Mouse (Mus musculus) hindbrain, embryonic 10.5 days (tissue): ENCODE measurements around the gene Slc26a8. TPM values are rescaled to one million over a fixed set of nuclear protein-coding genes. Genes with fewer than 3 reads are reported as not detected.
A peak's percentile ranks its signal among the peaks of the same experiment; 100 is the strongest.

Source experiments
- DNase-seq: peaks from one replicate; pipeline ENCODE4 v3.0.0-alpha.2; 2017; ENCODE audit warnings: low spot score
- H3K27ac ChIP-seq: fragments of 300-500 bp; sonication (generic); 2 replicates; pipeline ENCODE4 v1.5.1; 2016; ENCODE audit warnings: mild to moderate bottlenecking, moderate library complexity
- H3K27me3 ChIP-seq: fragments of 300-500 bp; sonication (generic); 2 replicates; pipeline ENCODE4 v1.6.1; 2016; ENCODE audit warnings: mild to moderate bottlenecking; ENCODE audit not compliant: poor library complexity, insufficient read depth, severe bottlenecking
- H3K36me3 ChIP-seq: fragments of 300-500 bp; sonication (generic); 2 replicates; pipeline ENCODE4 v1.6.1; 2016; ENCODE audit warnings: mild to moderate bottlenecking, moderate library complexity
- H3K4me1 ChIP-seq: fragments of 300-500 bp; sonication (generic); replicated peaks from 2 replicates; pipeline ENCODE4 v1.6.1; 2016; ENCODE audit warnings: mild to moderate bottlenecking
- H3K4me3 ChIP-seq: fragments of 300-500 bp; sonication (generic); 2 replicates; pipeline ENCODE4 v1.5.1; 2016; ENCODE audit warnings: mild to moderate bottlenecking, moderate library complexity
- H3K9me3 ChIP-seq: fragments of 300-500 bp; sonication (generic); 2 replicates; pipeline ENCODE4 v1.6.1; 2016; ENCODE audit warnings: mild to moderate bottlenecking, moderate library complexity
- WGBS: fragments of 180-500 bp; shearing (Covaris S2); methylation state at CpG from one replicate; pipeline ENCODE4 v1.1.7; 2016; 5-methylcytosine and 5-hydroxymethylcytosine counted together
- polyA plus RNA-seq: library from polyadenylated mRNA; unstranded; fragments of >200 nt; fragmentation: Nextera tagmentation; extraction: Ambion mirVana; gene quantifications from 2 replicates; pipeline ENCODE4 v1.2.1, GENCODE M21; 2016

The Slc26a8 gene
- polyA plus RNA-seq, 1 experiment from 2014 or later = 0.41 TPM

DNA sequence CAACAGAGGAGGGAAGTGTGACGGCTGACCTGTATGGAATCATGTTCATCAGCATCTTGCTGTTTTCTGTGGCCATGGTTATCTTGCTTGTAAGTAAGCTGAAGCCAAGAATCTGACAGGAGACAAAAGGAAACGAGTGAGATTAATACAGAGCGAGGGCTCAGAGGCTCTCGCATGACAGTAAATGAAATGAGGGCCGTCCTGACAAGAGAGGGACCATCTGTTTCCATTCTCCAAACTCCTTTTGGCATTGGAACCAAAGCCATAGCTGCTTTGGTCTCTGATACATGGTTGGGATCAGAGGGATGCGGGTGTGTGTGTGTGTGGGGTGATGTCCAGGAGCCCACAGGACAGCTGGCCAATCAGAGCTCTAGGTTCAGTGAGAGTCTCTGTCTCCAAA lies 30.5 kb downstream of the Slc26a8 start:
- Histone ChIP-seq H3K27me3 (no peaks in the 10 kb centered on the region), H3K27ac (no peak overlapping the region), H3K4me1 (no peaks in the 10 kb centered on the region), H3K4me3 (no peak overlapping the region), H3K36me3 (no peaks in the 10 kb centered on the region), H3K9me3 (no peaks in the 10 kb centered on the region)
- DNase-seq = no peak
- 76% methylated on average over 6 of the region's 6 CpGs for WGBS

DNA sequence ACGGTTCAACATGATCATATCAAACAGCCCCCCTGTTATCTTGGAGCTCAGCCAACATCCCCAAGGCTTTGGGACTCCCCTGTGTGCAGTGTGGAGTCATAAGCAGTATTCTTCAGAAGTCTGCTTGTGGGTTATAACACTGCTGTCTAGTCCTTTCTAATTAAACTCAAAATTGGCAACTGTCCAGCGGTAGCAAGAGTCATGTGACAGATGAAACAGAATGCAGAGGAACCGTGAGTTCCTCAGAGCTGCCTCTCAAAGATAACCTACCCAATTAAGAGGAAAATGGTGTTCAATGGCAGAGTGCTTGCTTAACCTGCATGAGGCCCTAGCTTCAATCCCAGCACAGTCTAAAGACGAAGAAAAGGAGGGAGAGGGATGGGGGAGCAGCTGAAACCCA lies 32.1 kb downstream of the Slc26a8 start:
- Histone ChIP-seq H3K36me3 (no peaks in the 10 kb centered on the region), H3K27ac (no peak overlapping the region), H3K4me3 (no peak overlapping the region), H3K9me3 (no peaks in the 10 kb centered on the region), H3K27me3 (no peaks in the 10 kb centered on the region), H3K4me1 (no peaks in the 10 kb centered on the region)
- 71% methylated on average over 4 of the region's 4 CpGs for whole genome bisulfite sequencing
- DNase-seq = no peak

DNA sequence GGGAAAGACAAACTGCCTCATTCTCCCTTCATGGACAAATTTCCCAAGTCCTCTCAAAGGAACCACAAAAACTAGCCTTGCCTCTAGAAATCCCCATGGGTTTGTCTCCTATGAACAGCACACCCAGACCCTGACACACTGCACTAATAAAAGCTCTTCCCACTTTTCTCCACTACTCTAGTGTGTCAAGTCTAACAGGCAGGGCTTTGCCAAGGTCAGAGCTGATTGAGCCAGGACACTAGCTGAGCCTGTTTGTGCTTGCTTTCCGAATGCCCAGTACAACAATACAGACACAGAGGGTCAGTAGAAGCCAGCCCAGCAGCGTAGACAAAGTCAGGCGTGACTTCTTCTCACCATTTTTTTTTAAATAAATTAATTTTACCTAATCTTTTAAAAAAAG lies 39.8 kb downstream of the Slc26a8 start:
- Histone ChIP-seq H3K27me3 (no peaks in the 10 kb centered on the region), H3K36me3 (no peaks in the 10 kb centered on the region), H3K4me3 (no peak overlapping the region), H3K4me1 (no peaks in the 10 kb centered on the region), H3K27ac (no peak overlapping the region), H3K9me3 (no peaks in the 10 kb centered on the region)
- no peak for DNase-seq
- WGBS = 74% methylated on average over 3 of the region's 3 CpGs

DNA sequence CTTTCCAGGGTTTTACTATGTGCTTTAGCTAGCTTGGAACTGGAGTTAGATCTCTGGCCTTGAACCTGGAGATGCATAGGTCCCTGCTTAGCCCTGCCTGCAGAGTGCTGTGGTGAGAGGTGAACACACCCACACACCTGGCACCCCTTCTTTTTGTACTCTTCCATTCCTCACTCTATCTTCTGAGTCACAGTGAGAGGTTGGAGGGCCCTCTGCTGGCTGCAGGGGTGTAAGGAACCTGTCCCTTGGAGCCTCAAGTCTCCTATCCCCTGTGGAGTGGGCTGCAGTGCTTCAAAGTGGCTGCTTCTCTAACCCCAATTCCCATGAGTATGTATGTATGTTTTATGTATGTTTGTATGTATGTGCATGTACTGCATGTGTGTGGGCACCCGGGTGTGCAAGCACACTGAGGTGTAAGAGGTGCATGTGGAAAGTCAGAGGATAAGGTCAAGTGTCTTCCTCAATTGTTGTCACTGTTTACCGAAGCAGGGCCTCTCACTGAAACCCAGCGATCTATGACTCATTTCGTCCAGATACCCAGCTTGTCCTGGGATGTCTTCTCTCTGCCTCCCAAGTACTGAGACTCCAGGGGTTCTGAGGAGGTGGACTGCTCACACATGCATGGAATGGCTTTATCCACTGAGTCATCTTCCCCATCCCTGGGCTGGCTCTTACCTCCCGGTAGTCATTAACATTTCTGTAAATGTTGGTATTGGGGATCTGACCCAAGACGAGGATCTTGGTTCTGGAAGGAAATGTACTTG lies 41.2 kb downstream of the Slc26a8 start:
- WGBS = 56% methylated on average over 6 of the region's 6 CpGs
- Histone ChIP-seq H3K27me3 (no peaks in the 10 kb centered on the region), H3K4me1 (no peaks in the 10 kb centered on the region), H3K9me3 (no peaks in the 10 kb centered on the region), H3K4me3 (no peak overlapping the region), H3K36me3 (no peaks in the 10 kb centered on the region), H3K27ac (no peak overlapping the region)
- peak; percentile 21 for DNase-seq

DNA sequence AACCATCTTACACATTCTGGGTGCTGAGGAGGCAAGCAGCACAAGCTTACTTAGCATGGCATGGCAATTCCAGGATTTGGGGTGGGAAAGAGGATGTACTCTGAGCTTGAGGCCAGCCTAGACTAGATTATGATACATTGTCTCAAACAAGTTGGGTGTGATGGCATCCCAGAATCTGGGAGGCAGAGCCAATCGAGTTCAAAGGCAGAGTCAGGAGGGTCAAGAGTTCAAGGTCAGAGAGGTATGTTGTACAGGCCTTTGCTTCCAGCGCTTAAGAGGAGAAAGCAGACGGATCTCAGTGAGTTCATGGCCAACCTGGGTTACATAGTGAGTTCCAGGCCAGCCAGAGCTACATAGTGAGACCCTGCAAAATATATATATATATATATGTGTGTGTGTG lies 43.8 kb downstream of the Slc26a8 start:
- no peaks in the 10 kb centered on the region for H3K36me3 ChIP-seq
- whole genome bisulfite sequencing = 79% methylated on average over 3 of the region's 3 CpGs
- H3K4me1 ChIP-seq = no peaks in the 10 kb centered on the region
- no peaks in the 10 kb centered on the region for H3K27me3 ChIP-seq
- no peak overlapping the region for H3K27ac ChIP-seq
- H3K4me3 ChIP-seq = no peak overlapping the region
- no peak for DNase-seq
- no peaks in the 10 kb centered on the region for H3K9me3 ChIP-seq

DNA sequence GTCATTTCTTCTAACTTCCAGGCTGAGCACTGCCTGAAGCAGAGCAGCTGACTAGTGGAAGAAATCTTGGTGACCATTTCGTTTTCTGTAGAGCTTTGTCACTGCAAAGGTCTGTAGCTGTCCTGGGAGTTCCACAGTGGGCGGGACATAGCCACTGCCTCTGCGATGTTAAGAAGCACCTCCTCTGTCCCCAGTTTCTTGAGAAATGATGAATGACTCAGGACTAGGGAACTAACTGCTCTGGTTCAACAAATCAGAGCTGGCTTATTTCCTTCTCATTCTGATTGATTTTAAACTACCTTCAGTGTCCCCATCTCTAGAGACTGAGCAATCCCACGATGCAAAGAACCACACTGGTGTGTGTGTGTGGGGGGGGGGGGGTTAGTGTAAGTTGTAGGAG lies 45.9 kb downstream of the Slc26a8 start:
- Histone ChIP-seq H3K27me3 (no peaks in the 10 kb centered on the region), H3K36me3 (no peaks in the 10 kb centered on the region), H3K27ac (no peak overlapping the region), H3K4me1 (no peaks in the 10 kb centered on the region), H3K4me3 (no peak overlapping the region), H3K9me3 (no peaks in the 10 kb centered on the region)
- DNase-seq = no peak
- WGBS = 55% methylated on average over 4 of the region's 4 CpGs

DNA sequence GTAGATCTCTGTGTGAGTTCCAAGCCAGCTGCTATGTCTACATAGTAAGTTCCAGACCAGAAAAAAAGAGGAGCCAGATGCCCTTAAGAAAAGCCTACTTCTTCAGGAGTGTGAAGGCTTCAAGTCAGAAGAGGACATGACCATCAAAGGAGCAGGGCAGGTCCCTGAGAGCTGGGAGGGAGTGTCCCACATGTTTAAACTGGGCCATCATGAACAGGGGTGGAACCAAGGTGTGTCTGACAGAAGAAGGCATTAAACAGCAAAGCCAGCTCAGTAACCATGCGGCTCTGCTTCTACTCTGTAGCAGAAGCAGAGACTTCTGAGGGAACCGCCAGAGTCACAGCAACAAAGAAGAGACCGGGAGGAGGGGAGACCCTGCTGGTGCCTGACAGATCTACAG lies 46.3 kb downstream of the Slc26a8 start:
- 29% methylated on average over 3 of the region's 3 CpGs for WGBS

DNA sequence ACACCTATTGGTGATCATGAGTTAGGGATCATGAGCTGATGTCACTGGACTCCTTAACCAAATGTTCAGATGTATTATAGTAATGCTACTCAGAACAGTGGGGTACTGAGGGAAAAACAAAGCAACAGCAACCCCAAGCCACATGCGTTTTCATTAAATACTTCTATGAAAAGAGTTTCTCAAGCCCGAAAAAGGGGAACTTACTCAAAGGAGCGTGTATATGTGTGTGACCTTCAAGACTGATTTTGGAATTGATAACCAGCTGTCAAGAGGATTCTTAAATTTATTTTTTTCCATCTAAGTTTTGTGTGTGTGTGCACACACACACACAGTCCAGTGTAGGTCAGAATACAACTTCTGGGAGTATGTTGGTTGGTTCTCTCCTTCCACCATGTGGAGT lies 49.9 kb downstream of the Slc26a8 start:
- H3K36me3 ChIP-seq = no peaks in the 10 kb centered on the region
- no peaks in the 10 kb centered on the region for H3K27me3 ChIP-seq
- H3K4me1 ChIP-seq = no peaks in the 10 kb centered on the region
- no peak overlapping the region for H3K4me3 ChIP-seq
- no peaks in the 10 kb centered on the region for H3K9me3 ChIP-seq
- 86% methylated on average over 3 of the region's 3 CpGs for WGBS
- H3K27ac ChIP-seq = no peak overlapping the region
- DNase-seq = no peak

More for the DNA sequence above, 46.3 kb downstream of the Slc26a8 start:
- Histone ChIP-seq H3K9me3 (no peaks in the 10 kb centered on the region), H3K4me1 (no peaks in the 10 kb centered on the region), H3K27me3 (no peaks in the 10 kb centered on the region), H3K36me3 (no peaks in the 10 kb centered on the region), H3K4me3 (no peak overlapping the region), H3K27ac (no peak overlapping the region)
- no peak for DNase-seq

DNA sequence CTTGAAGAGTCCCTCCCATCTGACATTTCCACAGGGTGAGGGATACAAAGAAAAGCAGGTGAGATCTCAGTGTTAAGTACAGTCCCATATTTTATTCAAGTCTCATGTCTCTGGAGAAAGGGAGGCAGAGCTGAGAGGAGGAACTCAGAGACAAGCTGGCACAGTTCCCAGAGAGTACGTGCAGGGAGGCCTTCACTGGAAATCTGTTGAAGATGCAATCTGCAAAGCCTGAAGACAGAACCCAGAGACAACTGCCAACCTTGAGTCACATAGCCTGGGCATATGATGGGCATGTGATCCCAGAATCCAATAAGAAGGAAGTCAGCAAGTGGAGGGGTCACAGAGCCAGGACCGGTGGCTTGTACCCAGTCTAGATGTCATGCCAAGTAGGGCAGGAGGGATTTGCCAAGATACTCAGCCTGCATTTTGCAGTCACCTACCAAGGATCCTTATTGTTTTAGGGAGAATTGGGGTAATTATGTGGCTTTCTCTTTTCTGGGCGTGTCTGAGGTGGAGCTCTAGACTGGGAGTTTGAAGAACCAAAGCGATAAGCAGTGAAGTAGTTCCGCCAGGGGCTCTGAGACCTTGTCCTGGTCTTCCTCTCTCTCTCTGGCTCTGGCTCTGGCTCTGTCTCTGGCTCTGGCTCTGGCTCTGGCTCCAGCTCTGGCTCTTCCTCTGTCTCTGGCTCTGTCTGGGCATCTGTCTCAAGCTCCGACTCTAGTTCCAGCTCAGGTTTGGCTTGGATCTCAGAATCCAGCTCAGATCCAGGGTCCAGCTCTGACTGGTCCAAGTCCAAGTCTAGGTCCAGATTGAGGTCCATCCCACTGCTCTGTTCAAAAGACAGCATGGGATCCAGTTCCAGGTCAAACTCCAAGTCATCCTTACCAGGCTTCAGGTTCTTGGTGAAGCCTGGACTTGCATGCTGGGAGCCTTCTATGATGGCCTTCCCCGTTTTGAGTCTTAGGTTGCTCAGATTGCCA lies 52.0 kb downstream of the Slc26a8 start:
- H3K27ac ChIP-seq = no peak overlapping the region
- no peaks in the 10 kb centered on the region for H3K36me3 ChIP-seq
- H3K9me3 ChIP-seq = no peaks in the 10 kb centered on the region
- WGBS = 90% methylated on average over 7 of the region's 7 CpGs
- DNase-seq = no peak
- H3K4me1 ChIP-seq = no peaks in the 10 kb centered on the region
- H3K27me3 ChIP-seq = no peaks in the 10 kb centered on the region
- H3K4me3 ChIP-seq = no peak overlapping the region

DNA sequence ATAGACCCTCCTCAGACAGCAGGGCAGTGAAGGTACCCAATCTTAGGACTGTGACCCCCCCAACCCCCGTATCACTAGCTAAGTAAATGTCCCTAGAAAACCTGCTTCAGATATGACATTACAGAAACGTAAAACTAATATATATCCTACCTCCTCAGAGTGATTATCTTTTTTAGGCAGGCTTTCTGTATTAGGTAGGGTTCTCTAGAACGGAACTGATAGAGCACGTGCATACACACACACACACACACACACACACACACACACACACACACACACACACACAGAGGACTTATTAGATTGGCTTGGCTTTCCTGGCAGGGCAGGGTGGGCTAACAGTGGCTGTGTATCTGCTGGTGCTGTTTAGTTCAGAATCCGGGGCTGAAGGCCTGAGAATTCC lies 54.2 kb downstream of the Slc26a8 start:
- Histone ChIP-seq H3K4me3 (no peak overlapping the region), H3K4me1 (no peaks in the 10 kb centered on the region), H3K27ac (no peak overlapping the region), H3K36me3 (no peaks in the 10 kb centered on the region), H3K9me3 (no peaks in the 10 kb centered on the region), H3K27me3 (no peaks in the 10 kb centered on the region)
- WGBS = 75% methylated on average over 5 of the region's 5 CpGs
- DNase-seq = no peak

DNA sequence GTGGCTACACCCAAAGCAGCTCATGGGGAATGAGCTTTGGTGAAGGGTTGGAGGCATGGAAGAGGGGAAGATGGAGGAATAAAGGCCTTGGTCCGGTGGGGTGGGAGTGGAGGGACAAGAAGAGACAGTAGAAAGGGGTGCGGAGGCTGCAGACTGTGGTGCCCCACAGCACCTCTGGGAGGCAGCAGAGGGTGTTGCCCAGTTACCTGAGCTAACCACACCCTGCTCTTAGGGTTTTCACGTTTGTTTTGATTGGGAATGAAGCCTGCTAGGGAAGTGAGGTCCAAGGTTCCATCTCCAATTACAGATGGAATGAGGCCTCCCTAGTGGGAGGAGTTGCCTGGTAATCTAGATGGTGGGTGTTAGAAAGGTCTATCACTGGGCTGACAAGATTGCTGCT lies 60.9 kb downstream of the Slc26a8 start:
- Histone ChIP-seq H3K27ac (no peak overlapping the region), H3K4me3 (no peak overlapping the region), H3K4me1 (peaks cover 15% of the 10 kb centered on the region), H3K36me3 (no peaks in the 10 kb centered on the region), H3K27me3 (no peaks in the 10 kb centered on the region), H3K9me3 (no peaks in the 10 kb centered on the region)
- no peak for DNase-seq
- WGBS = 48% methylated on average over 3 of the region's 3 CpGs

DNA sequence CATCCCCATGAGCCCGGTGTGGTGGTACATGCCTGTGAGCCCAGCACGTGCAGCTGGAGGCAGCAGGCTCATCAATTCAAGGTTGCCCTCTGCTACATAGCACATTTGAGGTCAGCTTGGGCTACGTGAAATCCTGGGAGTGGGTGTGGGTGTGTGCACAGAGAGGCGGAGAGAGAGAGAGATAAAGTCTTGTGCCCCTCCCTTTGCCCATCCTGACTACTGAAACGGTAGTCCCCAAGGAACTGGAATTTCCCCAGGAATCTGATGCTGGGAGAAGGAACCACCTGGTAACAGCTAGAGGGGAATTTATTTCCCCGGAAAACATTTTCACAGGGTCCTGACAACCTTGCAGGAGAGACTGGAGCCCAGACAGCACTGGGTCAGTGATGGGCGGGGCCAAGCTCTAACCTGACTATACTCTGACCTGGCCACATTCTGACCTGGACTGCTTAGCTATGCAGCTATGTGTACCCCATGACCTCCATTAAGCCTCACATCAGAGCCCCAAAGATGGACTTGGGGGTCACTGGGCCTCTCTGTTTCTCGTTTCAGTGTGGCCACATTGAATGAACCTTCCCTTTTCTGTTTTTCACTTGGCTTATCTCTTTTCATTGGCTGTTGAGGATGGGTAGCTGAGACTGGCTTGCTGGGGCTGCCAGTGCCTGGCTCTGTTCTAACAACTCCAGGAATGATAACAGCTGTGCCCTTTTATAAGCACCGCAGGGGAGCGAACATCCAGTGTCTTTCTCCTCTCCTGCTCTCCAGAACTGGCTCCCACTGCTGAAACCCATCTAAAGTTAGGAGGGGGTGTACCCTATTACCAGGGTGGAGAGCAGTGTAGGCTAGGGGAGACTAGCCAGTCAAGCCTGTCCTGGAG lies 61.5 kb downstream of the Slc26a8 start:
- Histone ChIP-seq H3K27me3 (no peaks in the 10 kb centered on the region), H3K4me1 (peaks cover 15% of the 10 kb centered on the region), H3K36me3 (no peaks in the 10 kb centered on the region), H3K4me3 (no peak overlapping the region), H3K9me3 (no peaks in the 10 kb centered on the region), H3K27ac (no peak overlapping the region)
- 66% methylated on average over 10 of the region's 10 CpGs for WGBS
- no peak for DNase-seq
